Mouse (Mus musculus) liver, postnatal 0 days (tissue): Measurements from ENCODE around the gene Krt33a. TPM values are rescaled to one million over a fixed set of nuclear protein-coding genes. Genes with fewer than 3 reads are reported as not detected.
A peak's percentile ranks its signal among the peaks of the same experiment; 100 is the strongest.

ENCODE experiments used
- ATAC-seq: fragments of 200-750 bp; cut with Nextera tagmentation; 2 replicates; pipeline ENCODE4 v1.8.0; 2017; ENCODE audit warnings: mild to moderate bottlenecking, moderate library complexity
- DNase-seq: peaks from one replicate; pipeline ENCODE4 v3.0.0-alpha.2; 2016
- H3K27ac ChIP-seq: fragments of 300-500 bp; sonication (generic); 2 replicates; pipeline ENCODE4 v1.5.1; 2014; ENCODE audit warnings: antibody characterized with exemption, moderate library complexity, mild to moderate bottlenecking, low read depth
- H3K27me3 ChIP-seq: fragments of 300-500 bp; sonication (generic); 2 replicates; pipeline ENCODE4 v1.6.1; 2014; ENCODE audit warnings: low read length, control low read depth, mixed read lengths; ENCODE audit not compliant: insufficient read depth
- H3K36me3 ChIP-seq: fragments of 300-500 bp; sonication (generic); replicated peaks from 2 replicates; pipeline ENCODE4 v1.6.1; 2014; ENCODE audit warnings: mild to moderate bottlenecking, control low read depth, low read length, moderate library complexity, mixed read lengths; ENCODE audit not compliant: insufficient read depth
- H3K4me1 ChIP-seq: fragments of 300-500 bp; sonication (generic); 2 replicates; pipeline ENCODE4 v1.6.1; 2014; ENCODE audit warnings: antibody characterized with exemption, mild to moderate bottlenecking, control low read depth; ENCODE audit not compliant: insufficient read depth
- H3K4me2 ChIP-seq: fragments of 300-500 bp; sonication (generic); 2 replicates; pipeline ENCODE4 v1.6.1; 2014; ENCODE audit warnings: low read depth, mild to moderate bottlenecking, low read length, moderate library complexity, mixed read lengths
- H3K4me3 ChIP-seq: fragments of 300-500 bp; sonication (generic); 2 replicates; pipeline ENCODE4 v1.5.1; 2014; ENCODE audit warnings: low read depth, low read length
- H3K9ac ChIP-seq: fragments of 300-500 bp; sonication (generic); replicated peaks from 2 replicates; pipeline ENCODE4 v1.6.1; 2014; ENCODE audit warnings: mild to moderate bottlenecking, moderate library complexity
- H3K9me3 ChIP-seq: fragments of 300-500 bp; sonication (generic); 2 replicates; pipeline ENCODE4 v1.6.1; 2016; ENCODE audit warnings: mild to moderate bottlenecking, control low read depth, low read length, mixed read lengths
- CTCF ChIP-seq: sonication (generic); IDR thresholded peaks from 2 replicates; pipeline ENCODE4 v1.5.1; 2016; ENCODE audit warnings: antibody characterized with exemption, low read depth
- EP300 ChIP-seq: IDR thresholded peaks from 2 replicates; pipeline ENCODE4 v1.6.1; 2016; ENCODE audit warnings: antibody characterized with exemption, low read depth, mild to moderate bottlenecking
- WGBS: fragments of 180-500 bp; shearing (Covaris S2); extraction: QIAGEN DNeasy Blood & Tissue Kit; methylation state at CpG from one replicate; pipeline ENCODE4 v1.1.7; 2014; ENCODE audit not compliant: insufficient replicate concordance; 5-methylcytosine and 5-hydroxymethylcytosine counted together
- polyA plus RNA-seq: library from polyadenylated mRNA; unstranded; fragments of >200 nt; fragmentation: Nextera tagmentation; extraction: Ambion mirVana; gene quantifications from 2 replicates; pipeline ENCODE4 v1.2.1, GENCODE M21; 2015

The Krt33a gene
- polyA plus RNA-seq, 1 experiment from 2014 or later = not detected

GRCm38 (mm10) chr11:100006624-100007023 lies 9.4 kb downstream of the Krt33a start:
- 51% methylated on average over 3 of the region's 3 CpGs for WGBS
- Histone ChIP-seq H3K9me3 (no peaks in the 10 kb centered on the region), H3K36me3 (no peaks in the 10 kb centered on the region), H3K27ac (no peak overlapping the region), H3K4me1 (no peaks in the 10 kb centered on the region), H3K4me2 (no peak overlapping the region), H3K27me3 (no peaks in the 10 kb centered on the region), H3K9ac (no peak overlapping the region), H3K4me3 (no peak overlapping the region)
- ATAC-seq = no peak
- TF ChIP-seq CTCF (peak; percentile 54), EP300 (no peak)
- DNase-seq = no peak

- H3K4me1 ChIP-seq = no peaks in the 10 kb centered on the region
- DNase-seq (no peak), ATAC-seq (no peak)
- no peaks in the 10 kb centered on the region for H3K27me3 ChIP-seq
- H3K4me2 ChIP-seq = no peak overlapping the region
- WGBS = 78% methylated on average over 8 of the region's 8 CpGs
- TF ChIP-seq CTCF (no peak), EP300 (no peak)
- no peak overlapping the region for H3K9ac ChIP-seq
- no peaks in the 10 kb centered on the region for H3K9me3 ChIP-seq
- H3K27ac ChIP-seq = no peak overlapping the region
- H3K36me3 ChIP-seq = no peaks in the 10 kb centered on the region
- no peak overlapping the region for H3K4me3 ChIP-seq
Measured at GRCm38 (mm10) chr11:100005905-100006304, 10.1 kb downstream of the Krt33a start.

DNA sequence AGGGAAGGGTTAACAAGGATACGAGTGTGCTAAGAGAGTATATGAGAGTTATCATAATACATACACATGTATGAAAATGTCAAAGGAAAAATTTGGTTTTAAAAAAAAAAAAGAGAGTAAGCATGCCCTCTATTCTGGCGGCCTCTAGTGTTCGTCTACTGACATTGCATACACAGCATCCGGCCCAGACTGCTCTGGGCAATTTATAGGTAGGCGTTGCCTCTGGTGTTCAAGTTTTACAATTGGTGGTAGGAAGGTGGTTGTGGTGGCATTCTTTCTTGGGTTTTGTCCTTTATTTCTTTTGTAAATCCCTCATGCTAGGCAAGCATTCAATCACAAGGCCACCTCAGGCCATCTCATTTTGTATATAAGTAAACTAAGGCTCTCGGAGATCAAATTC lies 11.2 kb downstream of the Krt33a start:
- no peak overlapping the region for H3K9ac ChIP-seq
- TF ChIP-seq EP300 = no peak
- TF ChIP-seq CTCF = peak; percentile 74
- H3K27me3 ChIP-seq = no peaks in the 10 kb centered on the region
- 23% methylated on average over 6 of the region's 6 CpGs for WGBS
- DNase-seq (peak; percentile 29), ATAC-seq (no peak)
- no peak overlapping the region for H3K4me2 ChIP-seq
- H3K4me3 ChIP-seq = no peak overlapping the region
- no peaks in the 10 kb centered on the region for H3K4me1 ChIP-seq
- H3K9me3 ChIP-seq = no peaks in the 10 kb centered on the region
- no peaks in the 10 kb centered on the region for H3K36me3 ChIP-seq
- no peak overlapping the region for H3K27ac ChIP-seq

GRCm38 (mm10) chr11:99999091-99999490 lies 16.9 kb downstream of the Krt33a start:
- no peak overlapping the region for H3K9ac ChIP-seq
- H3K36me3 ChIP-seq = no peaks in the 10 kb centered on the region
- ATAC-seq = no peak
- H3K4me2 ChIP-seq = no peak overlapping the region
- H3K9me3 ChIP-seq = no peaks in the 10 kb centered on the region
- DNase-seq = no peak
- WGBS = 75% methylated on average over 7 of the region's 7 CpGs
- H3K27ac ChIP-seq = no peak overlapping the region
- no peaks in the 10 kb centered on the region for H3K4me1 ChIP-seq
- no peak overlapping the region for H3K4me3 ChIP-seq
- TF ChIP-seq EP300 (no peak), CTCF (no peak)
- H3K27me3 ChIP-seq = 0 out of 2 replicates have a peak, but pooled peaks cover 3% of the 10 kb centered on the region

DNA sequence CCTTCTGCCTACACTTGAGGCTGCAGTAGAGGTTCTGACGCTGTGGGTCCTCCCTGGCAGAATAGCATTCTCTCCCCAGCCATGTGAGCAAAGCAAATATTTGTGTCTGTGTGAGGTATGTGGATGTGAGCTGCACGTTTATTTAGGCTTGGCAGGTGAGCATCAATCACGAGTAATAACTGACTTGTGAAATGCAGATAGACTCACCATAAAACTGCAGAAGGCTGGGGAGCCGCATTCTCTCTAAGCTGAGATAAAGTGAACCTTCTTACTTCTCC lies 21.7 kb downstream of the Krt33a start:
- ATAC-seq (no peak), DNase-seq (no peak)
- Histone ChIP-seq H3K27ac (no peak overlapping the region), H3K4me3 (no peak overlapping the region), H3K4me2 (no peak overlapping the region), H3K4me1 (no peaks in the 10 kb centered on the region), H3K9me3 (no peaks in the 10 kb centered on the region), H3K9ac (no peak overlapping the region), H3K36me3 (no peaks in the 10 kb centered on the region), H3K27me3 (0 out of 2 replicates have a peak, but pooled peaks cover 6% of the 10 kb centered on the region)
- TF ChIP-seq CTCF (no peak), EP300 (no peak)
- 36% methylated on average over 4 of the region's 4 CpGs for WGBS

DNA sequence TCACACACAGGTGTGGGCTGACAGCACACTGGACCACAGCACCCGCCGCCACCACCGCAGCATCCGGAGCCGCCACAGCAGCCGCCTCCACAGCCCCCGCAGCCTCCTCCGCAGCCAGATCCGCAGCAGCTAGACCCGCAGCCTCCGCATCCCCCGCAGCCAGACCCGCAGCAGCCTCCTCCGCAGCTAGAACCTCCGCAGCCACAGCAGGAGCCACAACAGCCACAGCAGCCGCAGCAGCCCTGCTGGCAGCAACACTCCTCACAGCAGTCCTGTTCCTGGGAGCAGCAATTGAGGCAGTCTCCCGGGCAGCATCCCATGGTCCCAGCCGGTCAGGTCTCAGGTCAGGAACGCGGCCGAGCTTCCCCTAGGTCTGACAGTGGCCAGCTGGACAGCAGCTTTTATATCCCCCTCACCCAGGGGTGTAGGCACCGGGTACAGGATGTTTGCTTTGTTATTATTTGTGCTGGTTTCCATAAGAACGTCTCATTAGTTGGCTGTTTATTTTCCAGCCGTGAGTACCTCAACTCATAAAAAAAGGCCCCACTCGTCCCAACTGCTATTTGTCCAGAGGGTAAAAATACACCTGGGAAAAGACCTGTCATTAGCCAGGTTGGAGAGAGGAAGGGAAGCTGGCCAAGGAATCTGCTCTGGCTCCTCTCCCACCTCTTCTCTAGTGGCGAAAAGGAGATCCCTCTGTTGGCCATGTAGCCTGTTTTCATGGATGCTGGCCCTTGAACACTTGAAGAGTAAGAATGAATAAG lies 22.2 kb downstream of the Krt33a start, which contains the start of gene Krtap17-1:
TSS of gene Krtap17-1 (minus strand) at position 375 of the 764 bp plus-strand sequence.
- no peak for DNase-seq
- no peak for ATAC-seq
- H3K9ac ChIP-seq = no peak within 1 kb of the TSS
- no peaks in the 10 kb centered on the region for H3K4me1 ChIP-seq
- no peak within 1 kb of the TSS for H3K4me3 ChIP-seq
- no peaks in the 10 kb centered on the region for H3K36me3 ChIP-seq
- H3K27me3 ChIP-seq = 0 out of 2 replicates have a peak, but pooled peaks cover 6% of the 10 kb centered on the region
- H3K9me3 ChIP-seq = no peaks in the 10 kb centered on the region
- whole genome bisulfite sequencing = 27% methylated on average over 26 of the region's 26 CpGs
- no peak within 1 kb of the TSS for H3K27ac ChIP-seq
- TF ChIP-seq CTCF = no peak
- no peak for TF ChIP-seq EP300
- H3K4me2 ChIP-seq = no peak within 1 kb of the TSS

GRCm38 (mm10) chr11:99990571-99990970 lies 25.4 kb downstream of the Krt33a start:
- ATAC-seq (no peak), DNase-seq (no peak)
- WGBS = 75% methylated on average over 3 of the region's 3 CpGs
- no peak overlapping the region for H3K4me2 ChIP-seq
- H3K27ac ChIP-seq = no peak overlapping the region
- H3K4me3 ChIP-seq = no peak overlapping the region
- H3K9ac ChIP-seq = no peak overlapping the region
- H3K4me1 ChIP-seq = no peaks in the 10 kb centered on the region
- H3K36me3 ChIP-seq = no peaks in the 10 kb centered on the region
- H3K9me3 ChIP-seq = no peaks in the 10 kb centered on the region
- H3K27me3 ChIP-seq = 0 out of 2 replicates have a peak, but pooled peaks cover 6% of the 10 kb centered on the region
- TF ChIP-seq EP300 = no peak
- TF ChIP-seq CTCF = no peak
